Mouse (Mus musculus): Measurements from ENCODE around the gene Spast.

DNA sequence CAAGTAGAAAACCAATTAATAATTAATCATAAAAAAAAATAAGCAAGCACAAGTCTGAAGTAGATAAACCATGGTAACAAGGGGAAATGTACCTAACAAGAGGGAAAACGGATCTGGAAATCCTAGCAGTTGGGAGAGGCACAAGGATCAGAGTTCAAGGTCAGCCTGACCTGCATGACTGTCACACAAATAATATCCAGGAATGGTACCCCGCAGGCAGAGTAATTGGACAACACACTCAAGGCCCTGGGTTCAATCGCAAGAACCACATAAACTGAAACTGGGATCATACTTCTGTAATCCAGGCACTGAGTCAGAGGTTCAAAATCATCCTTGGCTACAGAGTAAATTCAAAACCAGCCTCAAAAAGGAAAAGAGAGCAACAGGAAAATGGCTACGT, 33.2 kb upstream of the Spast start:
- TF ChIP-seq GATA1 (IDR thresholded peaks at IDR 0.05; ENCODE audit: low read length) = no peak
- no peak for TF ChIP-seq TAL1 (IDR thresholded peaks at IDR 0.05; ENCODE audit: low read length)

Data from erythroblast, embryonic 14.5 days (primary cell).